Mouse (Mus musculus) layer of hippocampus, adult 18-20 months (tissue): ENCODE data around the gene Fras1. TPM values are rescaled to one million over a fixed set of nuclear protein-coding genes. Genes with fewer than 3 reads are reported as not detected.

Experiments used
- DNase-seq, 2 experiments: peaks; one replicate each; pipeline ENCODE4 v3.0.0; 2022; ENCODE audit warnings: low spot score in 2 of 2
- total RNA-seq, 2 experiments: library from RNA; stranded (reverse); gene quantifications; 2 replicates each; pipeline ENCODE4 v1.2.3; 2021

Fras1 gene
- total RNA-seq, 2 experiments from 2014 or later = 13.7 to 14.1 TPM

DNA sequence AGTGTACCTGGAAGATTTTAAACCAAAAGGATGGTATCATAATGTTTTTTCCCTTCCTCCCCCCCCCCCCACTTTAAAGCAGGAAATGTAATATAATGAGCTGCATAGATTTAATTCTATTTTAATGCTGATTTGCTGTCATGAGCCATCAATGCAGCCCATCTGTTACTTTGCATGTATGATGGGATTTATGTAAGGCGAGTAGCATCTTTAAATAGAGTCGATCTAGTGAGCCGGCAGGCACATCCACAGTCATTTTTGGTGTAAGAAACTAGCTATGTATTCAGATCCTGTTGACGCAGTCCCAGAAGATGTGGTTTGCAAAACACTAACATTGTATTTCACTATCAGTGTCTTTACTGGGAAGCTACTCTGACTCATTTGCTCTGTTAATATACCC, 301.9 kb downstream of the Fras1 start:
- peak in 1 of 2 experiments; percentile 53 for DNase-seq

DNA sequence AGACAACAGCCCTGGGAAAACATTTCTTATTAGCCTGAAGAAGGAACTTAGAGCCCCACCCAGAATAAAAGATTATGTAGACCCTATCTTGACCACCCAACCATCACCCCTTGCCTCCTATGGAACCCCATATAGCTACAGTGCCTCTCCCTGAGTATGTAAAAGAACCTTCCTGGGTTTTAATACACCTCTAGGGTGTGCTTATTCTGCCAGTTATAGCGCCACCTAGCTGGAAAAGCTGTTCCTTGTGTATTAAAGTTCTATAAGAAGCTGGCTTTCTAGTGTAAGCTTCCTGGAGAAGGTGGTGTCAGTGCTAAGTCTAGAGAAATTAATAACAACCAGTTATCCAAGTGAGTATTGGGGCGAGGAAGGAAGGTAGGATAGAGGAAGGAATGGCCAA, 303.7 kb downstream of the Fras1 start:
- DNase-seq = peak; percentile 13 to 76

DNA sequence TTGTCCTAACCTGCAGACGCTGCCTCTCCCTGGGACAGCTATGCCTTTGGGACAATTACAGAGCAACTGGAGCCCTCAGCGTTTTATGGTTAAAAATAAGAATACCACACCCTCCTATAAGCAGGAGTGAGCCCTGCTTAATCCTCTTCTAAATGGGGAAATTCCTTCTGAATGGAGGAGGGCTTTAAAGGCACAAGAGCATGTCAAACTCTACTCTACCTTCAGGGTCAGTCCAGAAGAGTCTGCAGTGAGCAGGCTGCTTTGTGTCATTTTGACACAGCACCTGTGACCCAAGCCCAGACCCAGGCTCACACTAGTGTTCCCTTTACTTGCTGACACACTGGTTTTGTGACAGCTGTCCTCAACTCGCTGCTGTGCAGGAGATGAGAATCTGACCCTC, 307.3 kb downstream of the Fras1 start:
- DNase-seq = no peak

DNA sequence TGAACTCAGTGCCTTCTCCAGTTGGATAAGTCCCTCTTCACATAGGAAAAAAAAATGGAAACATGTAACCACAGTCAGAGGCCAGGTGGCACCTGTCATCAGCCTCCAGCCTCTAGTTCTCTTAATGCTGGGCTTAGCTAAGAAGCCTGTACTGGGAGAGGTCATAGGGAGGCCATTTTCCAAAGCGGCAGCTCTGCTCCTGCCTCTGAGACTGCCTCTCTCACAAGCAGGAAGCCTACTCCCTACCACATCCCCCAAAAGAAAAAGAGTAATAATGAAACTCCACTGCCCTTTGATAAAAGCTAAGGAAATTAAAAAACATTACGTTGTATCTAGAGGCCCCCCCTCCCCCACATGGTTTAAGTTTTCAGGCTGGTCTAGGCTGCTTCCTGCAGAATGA, 309.0 kb downstream of the Fras1 start:
- no peak for DNase-seq

DNA sequence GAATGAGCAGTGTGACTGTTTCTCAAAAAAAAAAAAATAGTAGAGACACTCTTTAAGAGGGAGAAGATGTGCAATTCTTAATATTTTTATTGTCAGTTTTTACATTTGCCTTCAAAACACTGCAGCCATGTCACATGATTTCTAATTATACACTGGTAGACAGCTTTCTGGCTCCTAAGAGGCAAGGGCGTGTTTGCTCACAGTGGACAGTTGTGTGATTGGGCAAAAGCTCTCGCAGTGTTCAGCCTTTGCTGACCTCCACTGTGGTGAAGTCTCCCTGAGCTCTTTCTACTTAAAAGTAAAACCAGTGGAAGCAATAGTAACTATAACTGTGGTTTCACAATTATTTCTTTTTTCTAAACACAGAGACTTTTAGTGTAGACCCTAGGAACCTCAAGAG, 315.1 kb downstream of the Fras1 start:
- no peak for DNase-seq

DNA sequence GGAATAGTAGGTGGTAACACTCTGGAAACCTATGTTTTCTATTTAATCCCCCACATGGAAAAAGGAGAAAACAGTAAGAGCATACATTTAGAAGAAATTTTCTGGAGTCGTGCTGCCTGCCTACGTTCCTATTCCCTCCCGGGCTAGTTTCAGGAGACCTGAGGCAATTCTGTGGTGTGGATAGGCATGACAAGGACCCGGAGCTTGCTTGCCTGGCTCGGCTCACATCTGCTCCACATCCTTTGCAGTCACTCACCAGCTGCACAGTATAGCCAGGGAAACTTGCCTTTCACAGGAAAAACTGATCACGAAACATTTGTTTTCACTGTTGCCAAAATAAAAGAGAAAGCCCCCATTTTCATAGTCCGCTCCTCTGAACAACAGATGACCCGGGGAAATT, 325.2 kb downstream of the Fras1 start:
- DNase-seq = no peak

DNA sequence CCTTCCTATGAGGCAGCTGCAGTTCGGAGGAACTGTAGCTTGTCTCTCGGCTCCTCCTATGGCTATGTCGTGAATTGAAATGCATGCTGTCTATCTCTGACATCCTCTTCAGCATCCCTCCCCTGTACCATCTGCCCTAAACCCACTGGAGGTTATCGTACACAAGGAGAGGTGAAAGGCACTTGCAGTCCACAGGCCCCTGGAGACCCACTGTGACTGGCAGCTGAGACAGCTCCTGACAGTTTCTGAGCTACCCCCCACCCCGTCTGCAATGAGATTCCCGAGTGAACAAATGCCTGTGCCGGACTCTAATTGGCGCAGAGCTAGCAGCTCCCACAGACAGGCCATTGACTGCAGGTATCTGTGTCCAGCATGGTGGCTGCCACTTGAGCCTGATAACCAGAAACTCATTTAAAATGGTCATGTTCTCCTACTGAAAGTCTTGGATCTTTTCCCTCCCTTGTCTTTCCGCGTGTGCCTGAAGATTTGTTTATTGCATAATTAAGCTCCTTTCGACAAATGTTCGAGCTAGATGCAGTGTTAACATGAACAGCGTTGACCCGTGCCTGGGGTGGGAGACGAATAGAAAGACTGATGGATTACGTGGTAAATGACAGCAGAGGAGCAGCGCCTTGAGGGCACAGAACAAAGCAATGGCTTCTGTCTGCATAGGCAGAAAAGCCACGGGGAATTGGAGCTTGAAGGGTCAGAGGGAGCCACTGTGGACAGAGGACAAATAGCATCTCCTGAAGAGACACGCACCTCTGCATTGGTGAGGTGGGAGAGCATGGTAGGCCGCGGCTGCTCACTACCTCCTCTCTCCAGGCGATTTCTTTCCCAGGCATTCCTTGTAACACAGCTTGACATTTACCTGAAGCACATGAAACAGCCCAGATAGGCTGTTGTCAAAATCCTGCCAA, 329.2 kb downstream of the Fras1 start:
- no peak for DNase-seq

DNA sequence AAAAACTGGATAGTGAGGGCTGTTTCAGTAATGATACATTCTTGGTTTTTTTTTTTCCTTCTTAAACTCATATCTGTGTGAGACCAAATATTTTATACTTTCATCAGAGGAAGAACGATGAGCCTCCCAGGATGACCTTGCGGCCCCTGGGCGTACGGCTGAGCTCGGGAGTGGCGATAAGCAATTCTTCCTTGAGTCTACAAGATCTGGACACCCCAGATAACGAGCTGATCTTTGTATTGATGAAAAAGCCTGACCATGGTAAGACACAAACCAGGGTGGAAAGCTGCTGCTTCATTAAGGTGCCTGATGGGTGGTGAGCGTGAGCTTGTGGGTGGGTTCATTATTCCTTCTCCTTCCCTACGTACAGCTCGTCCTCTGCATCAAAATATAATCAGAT, 334.8 kb downstream of the Fras1 start:
- DNase-seq = no peak

DNA sequence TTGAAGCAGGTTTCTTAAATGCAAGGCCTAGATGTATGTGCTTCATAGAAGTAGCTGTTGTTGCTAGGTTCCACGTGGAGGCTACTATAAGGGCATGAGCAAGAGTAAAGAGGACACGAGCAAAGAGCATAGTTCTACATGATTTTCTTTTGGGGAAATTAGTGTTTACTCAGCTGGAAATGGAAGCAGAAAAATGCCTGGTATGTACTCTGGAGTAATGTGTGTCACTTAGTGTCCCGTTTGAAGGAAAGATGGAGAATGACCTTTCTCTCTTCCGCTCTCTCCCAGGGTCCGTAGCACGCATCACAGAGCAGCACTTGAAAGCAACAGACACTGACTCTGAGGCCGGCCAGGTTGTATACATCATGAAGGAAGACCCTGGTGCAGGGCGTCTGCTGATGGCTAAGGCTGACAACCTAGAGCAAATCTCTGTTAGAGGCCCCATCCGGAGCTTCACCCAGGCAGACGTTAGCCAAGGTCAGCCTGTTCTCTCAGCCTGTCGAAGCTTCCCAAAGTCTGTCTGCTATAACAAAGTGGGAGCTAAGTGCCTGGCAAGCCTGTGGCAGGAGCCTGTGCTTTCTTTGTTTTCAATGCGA, 338.4 kb downstream of the Fras1 start:
- no peak for DNase-seq

DNA sequence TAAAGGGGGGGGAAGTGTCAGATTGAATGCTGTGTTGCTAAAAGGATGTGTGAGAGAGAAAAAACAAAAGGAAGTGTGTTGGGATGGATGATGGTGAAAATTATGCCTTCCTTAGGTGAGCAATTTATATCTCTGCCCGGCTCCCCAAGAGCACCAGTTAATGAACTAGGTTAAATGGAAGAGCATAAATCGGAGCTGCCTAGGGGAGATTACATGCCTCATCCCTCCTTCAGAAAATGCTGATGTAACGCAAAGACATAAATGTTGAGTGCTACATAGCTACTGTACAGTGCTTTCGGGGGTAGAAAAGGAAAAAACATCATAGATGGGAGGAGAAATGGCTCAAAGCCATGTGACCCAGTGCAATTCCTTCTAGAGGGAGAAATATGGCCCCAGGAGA, 339.0 kb downstream of the Fras1 start:
- no peak for DNase-seq

DNA sequence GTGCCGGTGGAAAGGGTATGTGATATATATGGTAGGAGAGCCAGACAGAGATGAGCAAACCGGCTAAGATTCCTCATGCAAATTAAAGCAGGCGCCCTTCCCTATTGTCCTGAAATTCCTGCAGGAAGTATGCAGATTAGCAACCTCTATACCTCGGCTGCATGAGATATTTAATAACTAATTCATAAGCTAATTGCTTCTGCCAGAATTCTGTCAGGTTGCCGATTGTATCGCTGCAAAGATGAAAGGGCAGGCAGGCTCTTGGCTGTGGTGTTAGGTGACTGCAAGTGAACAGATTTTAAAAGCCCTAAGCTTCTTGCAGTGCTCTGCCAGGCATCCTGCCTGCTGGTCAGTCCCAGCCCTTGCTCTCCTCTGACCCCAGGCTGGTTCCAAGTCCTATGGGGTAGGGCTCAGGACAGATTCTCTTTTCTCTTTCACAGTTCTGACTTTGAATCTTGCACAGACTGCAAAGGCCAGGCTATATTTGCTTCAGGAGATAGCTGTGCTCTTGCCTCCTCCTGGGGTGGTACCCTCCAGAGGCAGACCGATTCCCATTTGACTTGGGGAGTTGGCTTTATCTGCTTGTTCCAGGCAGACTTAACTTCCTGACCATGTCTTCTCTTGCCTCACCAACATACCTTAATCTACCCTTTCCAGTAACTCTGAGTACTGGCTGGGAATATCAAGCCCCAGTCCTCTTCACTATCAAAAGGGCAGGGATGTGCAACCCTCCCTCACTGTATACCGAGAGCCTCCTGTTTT, 342.7 kb downstream of the Fras1 start:
- DNase-seq = no peak

DNA sequence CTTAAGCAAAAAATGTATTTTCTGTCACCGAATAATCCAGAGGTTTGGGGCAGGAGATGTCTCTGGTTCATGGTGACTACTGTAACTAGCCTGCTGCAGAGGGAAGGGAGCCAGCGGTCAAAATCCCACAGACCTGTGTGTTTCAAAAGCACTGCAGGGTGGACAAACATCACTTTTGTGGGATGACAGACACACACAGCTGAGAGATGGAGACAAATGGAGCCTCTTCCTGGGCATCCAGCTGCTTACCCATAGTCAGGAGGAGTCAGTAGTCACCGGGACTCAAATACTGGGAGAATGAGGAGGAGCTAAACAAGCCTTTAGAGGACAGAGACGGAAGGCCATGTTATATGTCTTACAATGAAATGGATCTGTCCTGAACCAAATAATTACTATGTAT, 343.9 kb downstream of the Fras1 start:
- no peak for DNase-seq

DNA sequence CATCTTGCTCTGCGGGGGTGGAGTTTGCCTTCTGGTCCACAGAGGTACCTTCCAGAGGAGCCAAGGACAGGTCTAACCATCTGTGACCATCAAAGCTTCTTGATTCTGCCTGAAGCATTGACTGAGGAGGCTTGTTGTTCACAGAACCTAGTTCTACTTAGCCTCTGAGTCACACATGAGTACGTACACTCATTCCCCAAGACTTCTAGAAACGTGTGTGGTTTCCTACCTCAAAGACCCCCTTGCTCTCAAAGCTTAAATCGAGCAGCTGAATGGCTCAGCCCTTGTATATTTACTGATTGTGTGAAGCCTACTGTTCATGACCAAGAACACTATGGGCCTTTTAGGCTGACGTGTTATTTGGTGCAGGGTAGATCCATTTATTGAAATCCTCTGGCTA, 344.8 kb downstream of the Fras1 start:
- no peak for DNase-seq

DNA sequence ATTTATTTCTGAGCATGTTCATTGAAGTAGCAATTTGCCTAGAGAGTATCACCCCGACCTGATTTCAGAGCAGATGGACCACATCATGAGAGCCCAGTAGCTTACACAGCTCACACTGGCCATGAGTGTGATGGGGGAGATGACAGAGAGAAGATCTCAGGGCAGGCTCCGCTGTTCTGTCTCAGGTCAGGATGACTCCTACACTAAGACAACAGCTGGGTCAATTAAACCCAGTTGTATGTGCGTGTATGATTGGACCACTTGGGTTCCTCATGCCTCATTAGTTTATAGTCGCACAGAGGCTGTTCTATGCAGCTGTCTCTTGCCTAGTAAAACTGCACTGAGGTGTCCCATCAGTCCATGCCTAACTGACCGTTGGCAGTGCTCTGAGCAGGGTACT, 345.5 kb downstream of the Fras1 start:
- no peak for DNase-seq

DNA sequence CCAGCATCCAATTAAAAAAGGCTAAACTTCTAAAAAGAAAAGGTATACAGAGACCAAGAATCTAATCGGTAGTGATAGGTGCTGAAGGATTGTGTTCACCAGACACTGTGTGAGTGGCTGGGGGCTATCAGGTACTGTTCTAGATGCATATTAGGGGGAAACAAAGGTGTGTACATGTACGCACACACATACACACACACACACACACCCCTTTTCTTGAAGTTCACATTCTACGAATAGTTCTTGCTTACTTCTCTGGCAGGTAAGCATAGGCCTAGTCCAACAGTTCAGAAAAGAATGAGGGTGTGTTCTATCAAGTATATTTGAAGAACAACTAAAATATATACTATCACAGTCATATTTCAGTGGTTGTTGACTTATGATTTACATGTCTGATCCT, 348.9 kb downstream of the Fras1 start:
- no peak for DNase-seq

DNA sequence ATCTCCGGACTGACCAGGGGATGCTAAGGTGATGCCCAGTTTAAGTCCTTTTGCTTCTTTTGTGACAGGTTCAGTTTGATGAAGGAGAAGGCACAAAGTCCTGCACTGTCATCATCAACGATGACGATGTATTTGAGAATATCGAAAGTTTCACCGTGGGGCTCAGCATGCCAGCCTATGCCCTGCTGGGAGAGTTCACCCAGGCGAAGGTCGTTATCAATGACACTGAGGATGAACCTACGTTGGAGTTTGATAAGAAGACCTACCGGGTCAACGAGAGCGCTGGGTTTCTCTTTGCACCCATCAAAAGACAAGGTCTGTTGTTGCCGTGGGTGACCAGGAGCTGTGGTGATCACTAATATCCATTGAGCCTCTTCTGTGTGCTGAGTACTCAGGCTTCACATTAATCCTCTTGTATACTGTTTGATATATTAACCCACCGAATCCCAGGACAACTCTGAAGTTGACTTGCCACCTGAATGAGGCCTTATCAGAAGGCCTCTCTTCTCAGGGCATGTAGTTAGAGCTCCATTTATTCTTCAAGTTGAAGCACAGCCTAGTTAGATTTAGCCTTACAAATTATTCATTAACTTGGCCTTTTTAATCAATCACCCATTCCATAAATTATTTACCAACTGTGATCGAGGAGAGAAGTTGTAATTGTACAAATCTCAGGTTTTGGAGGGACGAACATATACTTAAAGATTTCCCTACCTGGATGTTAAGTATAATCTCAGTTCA, 365.6 kb downstream of the Fras1 start:
- no peak for DNase-seq

DNA sequence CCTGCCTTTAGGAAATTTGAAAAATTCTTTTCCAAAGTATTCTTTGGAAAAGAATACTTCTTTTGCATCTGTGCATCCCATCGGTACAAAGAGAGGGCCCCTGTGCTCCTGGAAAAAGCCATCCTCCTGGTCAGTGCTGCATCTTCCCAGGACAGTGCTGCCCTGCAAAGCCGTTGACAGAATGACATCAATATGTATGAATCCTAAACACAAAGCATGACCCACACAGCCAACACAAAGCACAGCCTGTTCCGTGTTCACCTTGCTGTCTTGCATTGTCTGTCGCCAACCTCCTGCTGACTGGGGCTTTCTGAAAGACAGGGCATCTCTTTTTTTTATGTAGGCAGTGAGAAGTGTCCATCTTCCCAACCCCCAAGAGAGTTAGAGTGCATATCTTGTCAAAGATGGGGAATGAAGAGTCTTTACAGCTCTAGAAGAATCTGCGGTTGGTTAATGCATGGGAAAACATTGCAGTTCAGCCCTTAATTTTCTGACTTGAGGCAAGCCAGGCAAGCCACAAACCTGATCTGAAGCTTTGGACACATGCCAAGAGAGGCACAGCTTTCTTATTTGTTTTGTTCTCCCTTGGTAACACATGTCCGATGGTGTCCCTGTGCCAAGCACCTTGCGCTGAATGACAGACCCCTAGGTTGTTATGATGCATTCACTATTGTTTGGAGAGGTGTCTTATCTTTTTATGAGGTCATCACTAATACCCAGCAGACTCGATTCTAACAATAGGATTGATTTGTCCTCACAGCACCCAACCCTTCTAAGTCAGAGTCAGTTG, 373.6 kb downstream of the Fras1 start:
- no peak for DNase-seq

DNA sequence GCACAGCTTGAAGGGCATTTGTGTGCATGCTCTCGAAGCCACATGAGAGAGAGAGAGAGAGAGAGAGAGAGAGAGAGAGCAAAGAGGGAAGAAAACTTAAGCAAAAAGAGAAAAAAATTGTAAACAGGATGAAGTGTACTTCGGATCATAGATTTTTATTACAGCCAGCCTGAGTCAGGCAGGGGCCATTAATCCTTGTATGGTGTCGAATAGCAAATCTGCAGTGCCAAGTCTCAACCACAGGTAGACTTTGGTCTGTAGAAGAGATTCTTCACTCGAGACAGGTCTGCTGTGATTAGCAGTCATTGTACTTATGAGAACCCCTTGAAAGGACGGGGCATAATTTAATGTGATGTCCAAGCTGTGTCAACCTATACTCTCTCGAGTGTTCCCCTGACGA, 383.9 kb downstream of the Fras1 start:
- DNase-seq = no peak

DNA sequence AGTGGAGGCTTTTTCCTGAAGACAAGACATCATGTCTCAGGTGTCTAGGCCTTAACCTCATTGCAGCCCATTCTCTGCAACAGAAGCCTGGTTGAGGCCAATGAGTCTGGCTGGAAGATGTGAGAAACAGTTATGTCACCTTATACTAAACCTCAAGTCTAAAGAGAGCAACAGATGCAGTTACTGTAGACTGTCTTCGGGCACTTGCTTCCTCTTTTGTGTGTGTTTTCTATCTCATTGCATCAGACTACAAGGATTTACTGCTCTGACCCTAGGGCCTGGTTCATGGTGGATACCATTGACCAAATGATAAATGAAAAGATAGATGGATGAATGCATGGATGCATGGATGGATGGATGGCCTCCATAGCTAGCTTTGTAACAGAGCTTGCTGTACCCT, 388.3 kb downstream of the Fras1 start:
- DNase-seq = no peak

DNA sequence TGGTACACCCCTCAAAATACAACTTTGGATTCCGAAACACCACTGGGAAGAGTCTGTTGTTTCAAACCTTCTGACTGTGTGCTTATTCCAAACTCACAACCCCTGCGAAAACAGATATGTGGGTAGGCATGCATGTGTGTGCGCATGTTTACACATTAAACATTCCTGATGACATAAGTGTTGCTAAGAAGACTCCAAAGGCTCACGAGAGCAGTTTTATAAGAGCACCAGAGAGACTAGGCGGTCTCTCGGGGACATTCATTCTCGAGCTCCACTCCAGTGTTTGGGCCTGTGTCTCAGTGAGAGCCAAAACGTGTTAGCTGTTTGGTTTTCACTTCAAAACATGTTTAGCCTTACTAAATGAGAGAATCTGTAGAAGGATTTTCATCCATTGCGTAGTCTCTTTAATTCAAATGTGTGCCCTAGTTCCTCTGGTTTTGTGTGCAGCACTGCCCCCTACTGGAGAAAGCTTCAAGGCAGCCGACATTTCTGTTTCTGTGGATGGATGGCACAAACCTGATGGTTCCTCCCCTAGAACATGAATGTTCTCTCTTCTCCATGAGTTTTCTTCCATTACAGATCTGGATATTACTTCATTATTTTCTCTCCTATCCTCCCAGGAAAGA, 395.2 kb downstream of the Fras1 start:
- DNase-seq = peak; percentile 69 to 87
